Comparison of ENCODE assay signal across 10 mouse cellular contexts in genomic region chr10:127233141-127233540, GRCm38 (mm10). TPM values are rescaled to one million over a fixed set of nuclear protein-coding genes. Genes with fewer than 3 reads are reported as not detected.
DNase-seq lines count a peak whose midpoint lies in the region; TF ChIP-seq lines count a peak whose summit lies in the region.
"Had no signal": no experiment of that assay in that cellular context is flagged by ENCODE, and none has a peak within 500 bp of the region (broad histone marks: within the 10 kb centered on the region; RNA-seq: fewer than 3 reads in every experiment).

No protein-coding gene starts in this region.

- H3K27ac ChIP-seq in liver, adult 2 months (replicated peaks; ENCODE audit: insufficient read depth, low read depth, low read length): no peak overlapping the region
- H3K27ac ChIP-seq in cortical plate, adult 2 months (ENCODE audit: insufficient read depth, low read length): no peak overlapping the region
- H3K27ac ChIP-seq: hindbrain, embryonic 13.5 days had no signal

- 82% methylated on average over 9 of the region's 9 CpGs for WGBS in liver, adult 2 months

- no peaks in the 10 kb centered on the region for H3K79me2 ChIP-seq in liver, adult 2 months (ENCODE audit: control insufficient read depth, insufficient read depth, low read length)

- TF ChIP-seq CTCF in liver, adult 2 months (IDR thresholded peaks at IDR 0.05; ENCODE audit: low read depth, low read length): peak; percentile 43
- TF ChIP-seq CTCF in cortical plate, adult 2 months (IDR thresholded peaks at IDR 0.05; ENCODE audit: extremely low read depth, insufficient read depth, low read length): peak; percentile 29; the same call in 1 of the 2 replicates

- no peaks in the 10 kb centered on the region for H3K36me3 ChIP-seq in liver, adult 2 months (ENCODE audit: control insufficient read depth, insufficient read depth, low read length)

- H3K27me3 ChIP-seq in liver, adult 2 months (ENCODE audit: control insufficient read depth, insufficient read depth, low read length): no peaks in the 10 kb centered on the region; the same call in 1 of the 2 replicates
- H3K27me3 ChIP-seq: hindbrain, embryonic 13.5 days had no signal

- H3K9ac ChIP-seq in liver, adult 2 months (ENCODE audit: low read depth, low read length): no peak overlapping the region
- H3K9ac ChIP-seq: hindbrain, embryonic 13.5 days had no signal

- TF ChIP-seq POLR2A in liver, adult 2 months (IDR thresholded peaks at IDR 0.05; ENCODE audit: extremely low read depth, insufficient read depth, low read length): no peak
- TF ChIP-seq POLR2A in cortical plate, adult 2 months (IDR thresholded peaks at IDR 0.05; ENCODE audit: extremely low read depth, insufficient read depth, low read length): no peak

- H3K4me1 ChIP-seq in liver, adult 2 months (ENCODE audit: control insufficient read depth, insufficient read depth, low read length): no peaks in the 10 kb centered on the region
- no peaks in the 10 kb centered on the region for H3K4me1 ChIP-seq in cortical plate, adult 2 months (ENCODE audit: control insufficient read depth, insufficient read depth, low read length)

- no peak overlapping the region for H3K4me3 ChIP-seq in liver, adult 2 months (ENCODE audit: insufficient read depth, low read depth, low read length)
- no peak overlapping the region for H3K4me3 ChIP-seq in cortical plate, adult 2 months (ENCODE audit: insufficient read depth, low read length)
- H3K4me3 ChIP-seq: hindbrain, embryonic 13.5 days had no signal

- DNase-seq in liver, adult 2 months (ENCODE audit: extremely low read depth, low read depth, low spot score): no peak
- DNase-seq in liver (no peak), A20 (ENCODE audit: low read depth, low spot score) (peak; percentile 61)
- peak; percentile 48 for DNase-seq in CD4-positive helper T cell, adult 2 months (ENCODE audit: low read depth, low spot score)
- no peak for DNase-seq in frontal cortex, postnatal 14 days (ENCODE audit: low spot score in 2 of 2)
- no peak for DNase-seq in heart, adult 18-20 months
- DNase-seq: cerebellum, postnatal 36 days; kidney, postnatal 4 days had no signal

RNA-seq across cellular contexts. Expression of gene Pip4k2c, which starts 21.8 kb away (rescaled TPM):
- 8.9 and 10.7 TPM in 2 replicates for total RNA-seq in liver, adult 2 months (2014; rRNA removed)
- polyA plus RNA-seq in liver, adult 2 months (2012; rRNA removed): 13.0 and 13.9 TPM in 2 replicates
- polyA plus RNA-seq in cortical plate, adult 2 months (2012; rRNA removed): 116 and 117 TPM in 2 replicates
- 10 to 100 TPM; 30.3 to 30.8 TPM for total RNA-seq in heart, adult 18-20 months (2021)

RNA-seq across cellular contexts. Expression of gene Kif5a, which starts 30.0 kb away (rescaled TPM):
- total RNA-seq in liver, adult 2 months (2014; rRNA removed): 0.55 and 0.74 TPM in 2 replicates
- 5.0 and 10.7 TPM in 2 replicates for polyA plus RNA-seq in liver, adult 2 months (2012; rRNA removed)
- 1,251 and 1,302 TPM in 2 replicates for polyA plus RNA-seq in cortical plate, adult 2 months (2012; rRNA removed)
- under 1 TPM; 0.41 to 0.89 TPM for total RNA-seq in heart, adult 18-20 months (2021)

RNA-seq across cellular contexts. Expression of gene Dctn2, which starts 33.0 kb away (rescaled TPM):
- total RNA-seq in liver, adult 2 months (2014; rRNA removed): 71.3 and 78.5 TPM in 2 replicates
- 122 and 132 TPM in 2 replicates for polyA plus RNA-seq in liver, adult 2 months (2012; rRNA removed)
- 304 and 309 TPM in 2 replicates for polyA plus RNA-seq in cortical plate, adult 2 months (2012; rRNA removed)
- total RNA-seq in heart, adult 18-20 months (2021): 100 to 1,000 TPM; 139 to 146 TPM

RNA-seq across cellular contexts. Expression of gene Dtx3, which starts 37.6 kb away (rescaled TPM):
- 1.5 and 1.8 TPM in 2 replicates for total RNA-seq in liver, adult 2 months (2014; rRNA removed)
- polyA plus RNA-seq in liver, adult 2 months (2012; rRNA removed): 5.2 and 10.0 TPM in 2 replicates
- 371 and 407 TPM in 2 replicates for polyA plus RNA-seq in cortical plate, adult 2 months (2012; rRNA removed)
- 10 to 100 TPM; 18.1 to 21.2 TPM for total RNA-seq in heart, adult 18-20 months (2021)

RNA-seq across cellular contexts. Expression of gene Arhgef25, which starts 43.3 kb away (rescaled TPM):
- 0.83 and 0.87 TPM in 2 replicates for total RNA-seq in liver, adult 2 months (2014; rRNA removed)
- 0.91 and 1.4 TPM in 2 replicates for polyA plus RNA-seq in liver, adult 2 months (2012; rRNA removed)
- polyA plus RNA-seq in cortical plate, adult 2 months (2012; rRNA removed): 225 and 288 TPM in 2 replicates
- 10 to 100 TPM in 1 of 2 experiments, 1 to 10 TPM in 1; 8.9 to 10.1 TPM for total RNA-seq in heart, adult 18-20 months (2021)

Comparison
In these comparisons a context has a peak if more than half of its experiments do, and no peak if none do; other contexts are left out.
1. DNase-seq: peak in A20 (single experiment) and CD4-positive helper T cell, adult 2 months (single experiment); none in liver, adult 2 months (single experiment), liver (single experiment), frontal cortex, postnatal 14 days (0 of 2) and heart, adult 18-20 months (0 of 2).